Mouse (Mus musculus) liver, postnatal 0 days (tissue): ENCODE measurements around the gene Brwd3.

Source experiments
- CTCF ChIP-seq: sonication (generic); IDR thresholded peaks from 2 replicates; pipeline ENCODE4 v1.5.1; 2016; ENCODE audit warnings: antibody characterized with exemption, low read depth
- EP300 ChIP-seq: IDR thresholded peaks from 2 replicates; pipeline ENCODE4 v1.6.1; 2016; ENCODE audit warnings: antibody characterized with exemption, low read depth, mild to moderate bottlenecking

DNA sequence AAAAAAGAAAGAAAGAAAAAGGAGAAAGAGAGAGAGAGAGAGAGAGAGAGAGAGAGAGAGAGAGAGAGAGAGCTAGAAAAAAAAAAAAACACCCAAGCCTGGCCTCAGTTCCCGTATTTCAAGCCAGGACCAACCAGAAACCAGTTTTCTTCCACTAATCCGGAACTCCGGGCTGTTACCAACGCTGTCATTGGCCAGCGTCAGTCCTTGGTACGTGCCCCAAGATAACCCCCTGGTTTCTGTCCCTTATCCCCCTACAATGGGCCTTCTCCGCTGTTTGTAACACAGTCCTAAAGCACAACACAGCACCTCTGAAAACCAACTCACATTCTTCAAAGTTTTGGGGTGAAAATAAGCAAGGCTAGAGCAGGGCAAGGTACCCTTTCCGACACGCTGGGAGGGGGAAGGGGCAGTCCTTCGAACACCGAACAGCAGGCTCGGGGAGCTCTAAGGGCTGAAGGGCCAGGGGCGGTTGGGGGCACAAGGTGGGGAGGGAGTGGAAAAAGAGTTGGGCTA is 1.4 kb downstream of the Brwd3 start:
- TF ChIP-seq EP300 (peak; percentile 23; the same call in 1 of the 2 replicates), CTCF (no peak)
